Mouse (Mus musculus): Measurements from ENCODE around the gene Lima1.

- TF ChIP-seq CTCF (IDR thresholded peaks at IDR 0.05; ENCODE audit: insufficient read depth, low read length) (no peak), POLR2A (IDR thresholded peaks at IDR 0.05; ENCODE audit: borderline replicate concordance, extremely low read depth, low read depth, low read length) (no peak)
These were observed 25.0 kb downstream of the Lima1 start for GRCm38 (mm10) chr15:99850265-99850664.
